Mouse (Mus musculus): ENCODE measurements at regions not wholly inside any gene's neighbourhood (a gene's known extent, or its start where the extent isn't known, plus 50 kb on each side); places are given as distances from the start of the nearest gene placed in this dataset.

- DNase-seq (ENCODE audit: low read depth, low spot score) = no peak
Measured at GRCm38 (mm10) chr11:24226755-24227154, 148.9 kb downstream of the Bcl11a start.

- DNase-seq (ENCODE audit: low read depth, low spot score) = peak; percentile 20
Measured at GRCm38 (mm10) chr11:24233376-24233775, 155.5 kb downstream of the Bcl11a start.

DNA sequence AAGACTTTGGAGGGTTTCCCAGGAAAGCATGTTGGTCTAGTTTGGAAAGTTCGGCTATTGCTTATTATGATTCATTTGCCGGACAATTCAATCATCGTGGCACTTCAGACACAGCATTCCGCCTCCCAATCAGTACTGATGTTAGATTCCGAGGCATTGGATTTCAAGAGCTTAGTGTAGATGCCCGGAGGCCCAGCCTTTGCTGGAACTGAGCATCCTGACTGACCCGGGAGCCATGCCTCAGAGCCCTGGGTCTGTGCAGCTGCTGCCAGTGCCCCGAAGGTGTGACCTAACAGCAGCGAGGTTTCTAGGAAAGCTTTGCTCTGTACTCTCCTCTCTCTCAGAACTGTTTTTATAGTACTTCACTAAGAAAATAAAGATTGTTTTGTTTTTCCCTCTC is 156.0 kb downstream of the Bcl11a start:
- no peak for DNase-seq (ENCODE audit: low read depth, low spot score)

- DNase-seq (ENCODE audit: low read depth, low spot score) = no peak
Measured at GRCm38 (mm10) chr11:24234422-24234821, 156.6 kb downstream of the Bcl11a start.

GRCm38 (mm10) chr11:24235326-24235725 is 157.5 kb downstream of the Bcl11a start:
- no peak for DNase-seq (ENCODE audit: low read depth, low spot score)

DNA sequence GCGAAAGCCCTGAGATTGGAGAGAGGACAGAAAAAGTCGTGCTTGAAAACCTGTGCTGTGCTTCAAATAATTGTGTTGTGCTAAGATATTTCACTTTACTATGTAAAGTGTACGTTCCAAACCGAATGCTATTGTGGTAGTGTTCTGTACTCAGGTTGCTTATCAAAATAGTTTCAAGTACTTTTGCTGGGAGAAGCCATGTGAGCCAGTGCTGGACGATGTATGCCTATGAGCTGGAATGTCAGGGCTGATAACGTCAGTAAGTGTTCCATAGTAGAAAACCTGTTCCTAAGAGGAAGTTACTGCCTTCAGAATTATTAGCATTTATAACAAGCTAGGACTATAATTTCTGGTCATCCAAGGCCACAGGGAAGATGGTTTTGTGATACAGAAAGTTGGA is 161.8 kb downstream of the Bcl11a start:
- no peak for DNase-seq (ENCODE audit: low read depth, low spot score)

GRCm38 (mm10) chr11:24242096-24242495 is 164.2 kb downstream of the Bcl11a start:
- no peak for DNase-seq (ENCODE audit: low read depth, low spot score)

- no peak for DNase-seq (ENCODE audit: low read depth, low spot score)
Measured at GRCm38 (mm10) chr11:24242888-24243287, 165.0 kb downstream of the Bcl11a start.

GRCm38 (mm10) chr11:24245390-24245789 is 167.5 kb downstream of the Bcl11a start:
- no peak for DNase-seq (ENCODE audit: low read depth, low spot score)

DNA sequence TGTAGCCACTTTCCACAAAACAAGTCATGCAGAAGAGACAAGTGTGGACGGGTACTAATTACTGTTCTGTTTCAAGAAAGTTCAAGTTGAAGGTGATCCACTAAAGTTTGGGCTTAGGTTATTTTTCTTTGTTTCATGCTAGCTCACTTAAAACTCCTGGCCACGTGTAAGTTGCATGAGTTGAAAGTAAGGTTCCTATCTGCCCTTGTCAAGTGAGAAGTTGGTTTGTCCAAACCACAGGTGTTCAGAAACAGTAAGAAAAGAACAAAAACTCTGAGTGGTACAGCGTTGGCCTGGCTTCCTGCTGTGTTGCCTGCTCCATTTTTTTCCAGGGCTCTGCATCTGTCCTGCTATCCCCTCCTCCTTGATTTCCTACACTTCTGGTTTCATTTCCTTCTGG is 168.5 kb downstream of the Bcl11a start:
- DNase-seq (ENCODE audit: low read depth, low spot score) = no peak

- DNase-seq (ENCODE audit: low read depth, low spot score) = peak; percentile 42
Measured at GRCm38 (mm10) chr11:24247285-24247684, 169.4 kb downstream of the Bcl11a start.

GRCm38 (mm10) chr11:24251516-24251915 is 173.7 kb downstream of the Bcl11a start:
- DNase-seq (ENCODE audit: low read depth, low spot score) = no peak

GRCm38 (mm10) chr11:24255201-24256060 is 177.6 kb downstream of the Bcl11a start:
- DNase-seq (ENCODE audit: low read depth, low spot score) = no peak

DNA sequence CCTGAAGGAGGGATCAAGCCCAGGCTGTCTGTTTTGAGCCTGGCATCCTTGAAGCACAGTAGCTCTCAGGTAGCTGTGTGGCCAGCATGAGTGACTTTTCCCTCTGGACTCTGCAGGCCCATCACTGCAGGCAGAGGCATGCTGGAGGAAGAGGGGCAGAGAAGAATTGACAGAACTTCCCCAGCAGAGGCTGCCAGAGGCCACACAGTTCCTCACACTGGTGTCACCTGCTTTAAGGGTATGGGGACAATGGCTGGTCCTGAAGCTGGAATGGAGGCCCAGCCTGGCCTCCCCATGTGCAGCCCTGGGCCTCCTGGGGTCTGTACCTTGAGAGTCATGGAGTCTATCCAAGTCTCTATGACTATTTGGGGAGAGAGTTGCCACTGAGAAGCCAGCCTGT is 179.9 kb downstream of the Bcl11a start:
- no peak for DNase-seq (ENCODE audit: low read depth, low spot score)

GRCm38 (mm10) chr11:24258340-24258739 is 180.5 kb downstream of the Bcl11a start:
- DNase-seq (ENCODE audit: low read depth, low spot score) = no peak

DNA sequence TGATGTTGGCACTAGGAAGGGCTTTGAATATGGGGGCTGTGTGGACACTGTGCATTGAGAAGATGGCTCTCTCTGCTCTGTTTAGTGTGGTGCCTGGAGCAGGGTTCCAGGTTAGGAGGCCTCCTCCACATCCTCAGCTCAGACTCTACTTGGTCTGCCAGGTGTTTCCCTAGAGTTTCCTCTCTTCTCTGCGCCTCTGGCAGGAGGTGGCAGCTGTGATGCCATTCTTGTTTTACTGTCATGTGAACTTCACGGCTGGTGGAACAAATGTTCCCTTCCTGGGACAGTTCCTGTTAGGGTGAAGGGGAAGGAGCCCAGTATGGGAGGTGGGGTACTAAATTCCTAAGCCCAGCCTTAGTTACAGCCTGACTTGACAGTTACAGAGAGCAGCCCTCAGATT is 181.8 kb downstream of the Bcl11a start:
- no peak for DNase-seq (ENCODE audit: low read depth, low spot score)

DNA sequence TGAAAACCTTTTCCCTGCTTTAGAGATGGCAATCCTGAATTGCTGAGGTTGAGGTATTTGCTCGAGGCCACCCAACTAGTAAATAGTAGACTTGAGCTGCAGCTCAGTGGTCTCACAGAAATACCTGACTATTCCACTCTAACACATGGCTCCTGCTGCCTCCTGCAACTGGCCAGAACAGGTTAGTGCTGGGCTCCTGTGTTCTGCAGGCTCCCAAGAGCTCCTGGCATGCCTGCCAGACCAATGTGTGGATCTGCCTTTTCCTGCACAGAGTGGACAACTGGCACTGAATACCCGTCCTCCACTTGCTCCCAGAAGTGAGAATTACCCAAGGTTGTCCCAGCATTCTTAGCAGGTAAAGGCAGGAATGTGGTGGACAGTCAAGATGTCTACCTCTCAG is 191.2 kb downstream of the Bcl11a start:
- DNase-seq (ENCODE audit: low read depth, low spot score) = no peak

- DNase-seq (ENCODE audit: low read depth, low spot score) = no peak
Measured at GRCm38 (mm10) chr11:24281628-24282027, 203.8 kb downstream of the Bcl11a start.

DNA sequence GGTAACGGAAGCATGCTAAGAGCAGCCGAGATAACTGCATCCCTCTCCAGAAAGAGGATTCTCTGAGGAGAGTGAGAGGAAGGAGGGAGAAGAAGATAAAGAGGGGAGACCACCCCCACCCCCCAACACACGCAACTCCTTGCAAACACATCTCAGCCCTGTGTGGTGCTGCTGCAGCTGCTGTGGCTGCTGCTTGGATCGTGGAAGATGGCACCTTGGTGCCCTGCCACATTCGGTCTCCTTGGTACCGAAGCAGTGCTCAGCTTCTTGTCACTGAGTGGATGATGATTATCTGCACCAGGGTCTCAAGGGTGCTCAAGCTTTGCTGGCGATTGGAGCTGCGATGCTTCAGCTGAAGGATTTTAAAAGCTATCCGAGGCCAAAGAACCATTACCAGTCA is 204.7 kb downstream of the Bcl11a start:
- no peak for DNase-seq (ENCODE audit: low read depth, low spot score)

GRCm38 (mm10) chr11:24286129-24287108 is 208.6 kb downstream of the Bcl11a start:
- peak; percentile 68 for DNase-seq (ENCODE audit: low read depth, low spot score)

- no peak for DNase-seq (ENCODE audit: low read depth, low spot score)
Measured at GRCm38 (mm10) chr11:24293209-24293608, 215.4 kb downstream of the Bcl11a start.

- no peak for DNase-seq (ENCODE audit: low read depth, low spot score)
Measured at GRCm38 (mm10) chr11:24293860-24294531, 216.1 kb downstream of the Bcl11a start.
